Mouse (Mus musculus) cerebellum, adult 2 months (tissue): ENCODE data around the gene Oas1f.
"Not testable (repeated sequence)": the region's sequence is repeated elsewhere in the genome, so short reads cannot be mapped to it uniquely, and the experiment has no call there.

Experiments used
- CTCF ChIP-seq: fragments of 200-500 bp; IDR thresholded peaks from 2 replicates; pipeline ENCODE4 v1.5.1; 2011; ENCODE audit warnings: low read depth, mild to moderate bottlenecking, control low read depth, low read length, moderate library complexity, borderline replicate concordance; ENCODE audit not compliant: insufficient read depth
- POLR2A ChIP-seq: fragments of 200-500 bp; IDR thresholded peaks from 2 replicates; pipeline ENCODE4 v1.6.1; 2011; ENCODE audit warnings: low read length, control low read depth, borderline replicate concordance; ENCODE audit not compliant: insufficient read depth

GRCm38 (mm10) chr5:120888294-120888815, 41.2 kb downstream of the Oas1f start:
- TF ChIP-seq CTCF, POLR2A: not testable (repeated sequence)
